Mouse (Mus musculus) neural tube, embryonic 10.5 days (tissue): ENCODE data around the gene Hint2.

Experiments used
- DNase-seq: peaks from one replicate; pipeline ENCODE4 v3.0.0-alpha.2; 2017; ENCODE audit warnings: low spot score; ENCODE audit errors: extremely low spot score

Hint2 gene

DNA sequence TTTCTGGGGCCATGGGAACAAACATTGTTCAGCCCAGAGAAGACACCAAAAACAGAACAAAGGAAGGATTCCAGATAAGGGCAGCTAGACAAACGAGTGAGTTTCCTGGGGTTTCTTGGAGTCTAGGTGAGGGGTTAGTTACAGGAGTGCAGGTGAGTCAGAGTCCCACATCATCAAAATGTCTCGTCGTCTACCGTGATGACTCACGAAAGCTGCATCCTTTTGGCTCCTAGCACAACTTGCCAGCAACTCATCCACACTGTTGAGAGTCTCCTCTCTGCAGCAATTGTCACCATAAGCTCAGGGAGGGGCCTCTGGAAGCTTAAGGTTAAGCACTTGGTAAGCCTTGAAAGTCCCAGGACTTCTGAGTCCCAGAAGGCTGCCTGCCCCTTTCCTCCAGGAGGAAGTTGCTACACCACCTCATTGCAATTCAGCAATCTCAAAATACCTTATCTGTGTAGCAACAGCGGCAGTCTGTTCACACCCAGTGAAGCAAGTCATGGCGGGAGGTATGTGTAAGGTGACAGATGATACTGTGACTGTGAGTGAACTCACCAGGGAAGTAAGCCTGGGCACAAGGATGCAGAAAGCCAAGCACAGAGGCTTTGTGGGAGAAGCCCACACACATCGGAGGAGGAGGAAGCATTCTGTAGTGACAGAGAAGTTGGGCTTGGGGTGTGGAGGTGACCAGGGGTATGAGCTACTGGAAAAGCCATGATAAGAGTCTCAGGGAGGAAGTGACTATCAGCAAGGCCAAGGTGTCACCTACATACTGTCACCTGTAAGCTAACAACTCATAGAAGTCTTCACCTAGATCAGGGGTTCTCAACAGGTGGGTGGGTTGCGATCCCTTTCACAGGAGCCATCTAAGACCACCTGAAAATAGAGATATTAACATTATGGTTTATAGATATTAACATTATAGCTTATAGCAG, 51.2 kb downstream of the Hint2 start:
- DNase-seq, result no peak
